Mouse (Mus musculus) embryonic facial prominence, embryonic 14.5 days (tissue): ENCODE data around the gene Zfp787. TPM values are rescaled to one million over a fixed set of nuclear protein-coding genes. Genes with fewer than 3 reads are reported as not detected.
A peak's percentile ranks its signal among the peaks of the same experiment; 100 is the strongest.

Experiments used
- ATAC-seq: fragments of 200-750 bp; cut with Nextera tagmentation; 2 replicates; pipeline ENCODE4 v1.8.0; 2017; ENCODE audit warnings: low read depth, moderate number of reproducible peaks, moderate TSS enrichment
- DNase-seq: peaks from one replicate; pipeline ENCODE4 v3.0.0-alpha.2; 2015; ENCODE audit warnings: low spot score
- H3K27ac ChIP-seq: fragments of 300-500 bp; sonication (generic); replicated peaks from 2 replicates; pipeline ENCODE4 v1.5.1; 2014; ENCODE audit warnings: low read depth, mild to moderate bottlenecking, low read length, moderate library complexity
- H3K27me3 ChIP-seq: fragments of 300-500 bp; sonication (generic); replicated peaks from 2 replicates; pipeline ENCODE4 v1.6.1; 2014; ENCODE audit warnings: low read length; ENCODE audit not compliant: control insufficient read depth, insufficient read depth
- H3K36me3 ChIP-seq: fragments of 300-500 bp; sonication (generic); 2 replicates; pipeline ENCODE4 v1.6.1; 2014; ENCODE audit warnings: low read length, mixed read lengths; ENCODE audit not compliant: control insufficient read depth, insufficient read depth
- H3K4me1 ChIP-seq: fragments of 300-500 bp; sonication (generic); 2 replicates; pipeline ENCODE4 v1.6.1; 2014; ENCODE audit warnings: antibody characterized with exemption, low read length; ENCODE audit not compliant: control insufficient read depth, insufficient read depth
- H3K4me2 ChIP-seq: fragments of 300-500 bp; sonication (generic); 2 replicates; pipeline ENCODE4 v1.6.1; 2014; ENCODE audit warnings: low read depth, mild to moderate bottlenecking, low read length, moderate library complexity, mixed read lengths
- H3K4me3 ChIP-seq: fragments of 300-500 bp; sonication (generic); 2 replicates; pipeline ENCODE4 v1.5.1; 2014; ENCODE audit warnings: low read depth, mild to moderate bottlenecking, low read length
- H3K9ac ChIP-seq: fragments of 300-500 bp; sonication (generic); 2 replicates; pipeline ENCODE4 v1.6.1; 2014; ENCODE audit warnings: low read depth, mild to moderate bottlenecking, low read length, moderate library complexity, mixed read lengths
- H3K9me3 ChIP-seq: fragments of 300-500 bp; sonication (generic); 2 replicates; pipeline ENCODE4 v1.6.1; 2016; ENCODE audit warnings: low read length; ENCODE audit not compliant: control insufficient read depth
- WGBS: fragments of 180-500 bp; shearing (Covaris S2); extraction: QIAGEN DNeasy Blood & Tissue Kit; methylation state at CpG from one replicate; pipeline ENCODE4 v1.1.7; 2014; 5-methylcytosine and 5-hydroxymethylcytosine counted together
- polyA plus RNA-seq: library from polyadenylated mRNA; unstranded; fragments of >200 nt; fragmentation: Nextera tagmentation; extraction: Ambion mirVana; gene quantifications from 2 replicates; pipeline ENCODE4 v1.2.1, GENCODE M21; 2014

The Zfp787 gene
- polyA plus RNA-seq, 1 experiment from 2014 or later = 10.2 TPM

DNA sequence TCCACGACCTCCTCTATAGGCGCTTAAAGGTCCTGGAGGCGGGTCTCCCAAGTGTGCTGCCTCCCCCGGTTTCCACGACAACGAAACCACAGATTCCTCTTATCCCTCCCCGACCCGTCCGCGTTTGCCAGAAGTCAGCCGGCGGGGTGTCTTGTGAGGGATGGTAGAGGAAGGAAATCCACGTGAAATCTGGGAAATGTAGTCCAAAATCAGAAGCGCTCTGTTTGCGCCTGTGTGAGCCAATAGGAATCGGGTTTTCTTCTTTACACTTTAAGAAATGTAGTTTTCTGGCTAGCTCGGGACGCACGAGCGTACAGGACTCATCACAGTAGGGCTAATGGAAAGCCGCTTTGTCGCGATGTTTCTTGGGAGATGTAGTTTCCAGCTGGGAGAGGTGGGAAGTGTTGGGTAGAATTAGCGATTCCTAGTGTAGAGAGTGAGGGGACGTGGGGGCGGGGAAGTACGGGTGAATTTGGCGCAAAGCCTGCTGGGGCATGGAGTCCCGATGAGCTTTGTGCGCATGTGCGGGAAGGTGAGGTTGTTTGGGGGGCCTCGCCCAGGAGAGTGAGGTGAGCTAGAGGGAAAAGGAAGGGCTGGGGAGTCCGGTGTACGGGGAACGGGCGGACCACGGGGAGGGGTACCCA is 16.3 kb upstream of the Zfp787 start, which contains the start of gene Zfp444:
TSS of gene Zfp444 (plus strand) at position 221 of the 644 bp plus-strand sequence.
- Histone ChIP-seq H3K9me3 (no peaks in the 10 kb centered on the region), H3K4me3 (peak within 1 kb of the TSS; percentile 51), H3K9ac (peak within 1 kb of the TSS; percentile 79), H3K36me3 (peaks cover 9% of the 10 kb centered on the region; the same call in 1 of the 2 replicates), H3K27ac (peak within 1 kb of the TSS; percentile 86), H3K27me3 (no peaks in the 10 kb centered on the region), H3K4me2 (peak within 1 kb of the TSS; percentile 89), H3K4me1 (peaks cover 9% of the 10 kb centered on the region; the same call in 1 of the 2 replicates)
- 1% methylated on average over 37 of the region's 37 CpGs for WGBS
- ATAC-seq (peak; percentile 99), DNase-seq (peak; percentile 99)

DNA sequence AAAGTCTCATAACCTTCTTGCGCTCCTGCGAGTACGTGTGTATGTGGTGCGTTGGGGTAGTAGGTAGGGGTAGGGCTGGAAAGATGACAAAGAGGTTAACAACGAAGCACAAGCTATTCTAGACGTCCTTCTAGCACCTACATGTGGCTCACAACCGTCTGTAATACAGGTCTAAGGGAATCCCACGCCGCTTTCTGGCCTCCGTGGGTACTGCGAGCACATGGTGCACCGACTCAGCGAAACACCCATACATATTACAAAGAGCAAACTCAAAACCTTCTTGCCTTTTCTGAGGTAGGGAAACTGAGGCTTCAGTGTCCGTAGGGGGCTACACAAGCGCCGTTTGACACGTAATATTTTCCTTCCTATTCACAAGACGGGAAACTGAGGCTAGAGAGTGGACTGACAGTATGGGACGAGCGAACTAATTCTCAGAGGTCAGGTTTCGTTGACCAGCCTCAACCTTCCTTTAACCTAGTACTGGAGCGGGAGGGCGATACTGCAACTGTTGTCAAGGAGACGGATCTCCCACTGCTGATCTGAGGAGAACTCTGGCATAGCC is 15.7 kb upstream of the Zfp787 start:
- peaks cover 9% of the 10 kb centered on the region; the same call in 1 of the 2 replicates for H3K36me3 ChIP-seq
- peak overlapping the region; percentile 51 for H3K4me3 ChIP-seq
- H3K9ac ChIP-seq = peak overlapping the region; percentile 58
- under 1% methylated on average over 24 of the region's 24 CpGs for WGBS
- no peaks in the 10 kb centered on the region for H3K9me3 ChIP-seq
- DNase-seq = peak; percentile 81
- peaks cover 9% of the 10 kb centered on the region; the same call in 1 of the 2 replicates for H3K4me1 ChIP-seq
- peak overlapping the region; percentile 89 for H3K4me2 ChIP-seq
- H3K27ac ChIP-seq = peak overlapping the region; percentile 86
- H3K27me3 ChIP-seq = no peaks in the 10 kb centered on the region
- ATAC-seq = peak; percentile 64; the same call in 1 of the 2 replicates

DNA sequence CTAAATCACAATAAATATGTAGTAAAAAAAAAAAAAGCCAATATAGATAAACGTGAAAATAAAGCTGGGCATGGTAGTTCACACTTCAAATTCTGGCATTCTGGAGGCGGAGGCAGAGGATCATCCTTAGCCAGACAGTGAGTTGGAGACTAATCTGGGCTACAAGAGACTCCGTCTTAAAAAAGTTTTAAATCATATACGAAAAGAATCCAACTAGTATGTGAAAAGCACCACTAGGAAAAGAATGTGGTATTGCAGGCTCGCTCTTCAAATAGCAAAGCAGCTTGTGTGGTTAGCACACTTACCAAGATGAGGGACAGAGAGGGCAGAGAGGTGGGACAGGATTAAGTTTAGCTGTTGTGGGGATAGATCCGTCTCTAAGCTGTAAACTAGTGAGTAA is 15.1 kb upstream of the Zfp787 start:
- Histone ChIP-seq H3K27ac (peak overlapping the region; percentile 86; the same call in 1 of the 2 replicates), H3K4me3 (peak overlapping the region; percentile 51; the same call in 1 of the 2 replicates), H3K4me2 (peak overlapping the region; percentile 89), H3K9ac (peak overlapping the region; percentile 58; the same call in 1 of the 2 replicates), H3K36me3 (peaks cover 9% of the 10 kb centered on the region; the same call in 1 of the 2 replicates), H3K9me3 (no peaks in the 10 kb centered on the region), H3K27me3 (no peaks in the 10 kb centered on the region), H3K4me1 (peaks cover 9% of the 10 kb centered on the region; the same call in 1 of the 2 replicates)
- no peak for DNase-seq
- 47% methylated on average over 6 of the region's 6 CpGs for WGBS
- no peak for ATAC-seq

DNA sequence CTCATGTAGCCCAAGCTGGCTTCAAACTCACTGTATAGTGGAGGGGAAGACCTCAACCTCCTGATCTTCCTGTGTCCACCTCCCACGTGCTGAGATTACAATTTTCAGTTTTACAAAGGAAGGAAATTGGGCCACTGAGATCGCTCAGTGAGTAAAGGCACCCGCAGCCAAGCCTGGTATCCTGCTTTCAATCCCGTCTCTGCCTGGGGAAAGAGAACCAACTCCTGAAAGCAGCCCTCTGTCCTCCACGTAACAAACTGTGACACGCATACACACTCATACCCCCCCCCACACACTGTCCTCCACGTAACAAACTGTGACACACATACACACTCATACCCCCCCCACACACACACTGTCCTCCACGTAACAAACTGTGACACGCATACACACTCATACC is 14.6 kb upstream of the Zfp787 start:
- 84% methylated on average over 9 of the region's 9 CpGs for WGBS
- Histone ChIP-seq H3K4me2 (no peak overlapping the region), H3K4me1 (peaks cover 9% of the 10 kb centered on the region; the same call in 1 of the 2 replicates), H3K27me3 (no peaks in the 10 kb centered on the region), H3K36me3 (peaks cover 9% of the 10 kb centered on the region; the same call in 1 of the 2 replicates), H3K9me3 (no peaks in the 10 kb centered on the region), H3K4me3 (no peak overlapping the region), H3K9ac (no peak overlapping the region), H3K27ac (no peak overlapping the region)
- ATAC-seq = no peak
- no peak for DNase-seq

DNA sequence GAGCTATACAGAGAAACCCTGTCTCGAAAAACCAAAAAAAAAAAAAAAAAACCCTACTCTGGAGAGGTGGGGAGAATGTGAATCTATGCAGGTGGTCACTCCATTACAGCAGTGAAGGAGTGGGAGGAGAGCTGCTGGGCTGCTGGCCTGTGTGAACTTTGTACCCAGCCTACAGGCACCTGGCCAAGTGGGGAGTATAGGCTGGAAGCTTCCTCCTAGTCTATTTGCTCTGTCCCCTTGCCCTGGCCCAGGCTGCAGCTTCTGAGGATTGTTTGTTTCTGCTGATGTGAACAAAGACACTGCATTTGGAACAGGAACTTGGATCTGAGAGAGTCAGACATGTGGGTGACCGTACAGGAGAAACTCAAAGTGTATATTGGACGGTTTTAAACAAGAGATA is 13.6 kb upstream of the Zfp787 start:
- DNase-seq = no peak
- ATAC-seq = no peak
- peaks cover 6% of the 10 kb centered on the region; the same call in 1 of the 2 replicates for H3K36me3 ChIP-seq
- H3K9me3 ChIP-seq = no peaks in the 10 kb centered on the region
- no peak overlapping the region for H3K4me3 ChIP-seq
- H3K9ac ChIP-seq = no peak overlapping the region
- H3K4me2 ChIP-seq = no peak overlapping the region
- peaks cover 9% of the 10 kb centered on the region; the same call in 1 of the 2 replicates for H3K4me1 ChIP-seq
- no peaks in the 10 kb centered on the region for H3K27me3 ChIP-seq
- WGBS = 78% methylated on average over 3 of the region's 3 CpGs
- H3K27ac ChIP-seq = no peak overlapping the region

DNA sequence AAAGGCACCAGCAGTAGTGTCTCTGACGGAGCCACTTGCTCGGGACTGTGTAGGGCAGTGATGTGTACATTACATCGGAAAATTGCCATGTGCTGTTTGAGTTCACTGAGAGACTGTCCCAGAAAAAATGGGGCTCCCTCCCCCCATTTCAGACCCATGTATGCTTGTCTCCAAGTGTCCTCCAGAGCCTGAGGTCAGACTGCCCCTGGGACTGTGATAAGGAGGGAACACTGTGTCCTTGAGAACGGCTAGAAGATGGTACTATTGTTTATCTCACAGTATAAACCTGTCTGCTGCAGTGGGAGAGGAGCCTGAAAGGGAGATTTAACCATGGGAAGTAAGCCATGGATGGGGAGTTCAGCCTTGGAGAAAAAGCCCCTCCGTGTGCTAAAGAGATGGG is 8.9 kb upstream of the Zfp787 start:
- 63% methylated on average over 5 of the region's 5 CpGs for WGBS
- Histone ChIP-seq H3K4me3 (no peak overlapping the region), H3K36me3 (no peaks in the 10 kb centered on the region), H3K4me2 (no peak overlapping the region), H3K9me3 (no peaks in the 10 kb centered on the region), H3K4me1 (no peaks in the 10 kb centered on the region), H3K27ac (no peak overlapping the region), H3K27me3 (no peaks in the 10 kb centered on the region), H3K9ac (no peak overlapping the region)
- DNase-seq = no peak
- no peak for ATAC-seq

DNA sequence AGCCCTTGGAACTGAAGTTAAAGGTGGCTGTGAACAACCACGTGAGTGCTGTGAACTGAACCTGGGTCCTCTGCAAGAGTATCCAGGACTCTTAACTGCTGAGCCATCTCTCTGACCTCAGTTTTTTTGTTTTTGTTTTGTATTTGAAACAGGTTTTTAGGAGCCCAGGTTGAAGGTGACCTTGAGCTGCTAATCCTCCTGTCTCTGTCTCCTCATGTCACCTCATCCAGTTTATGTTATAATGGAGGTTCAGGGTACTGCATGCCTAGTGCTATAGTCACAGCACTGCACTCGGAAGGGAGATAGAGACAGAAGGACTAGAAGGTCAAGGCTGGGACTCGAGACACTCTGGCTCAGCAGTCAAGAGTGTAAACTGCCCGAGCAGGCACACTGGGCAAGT is 6.4 kb upstream of the Zfp787 start:
- Histone ChIP-seq H3K9me3 (no peaks in the 10 kb centered on the region), H3K9ac (no peak overlapping the region)

DNA sequence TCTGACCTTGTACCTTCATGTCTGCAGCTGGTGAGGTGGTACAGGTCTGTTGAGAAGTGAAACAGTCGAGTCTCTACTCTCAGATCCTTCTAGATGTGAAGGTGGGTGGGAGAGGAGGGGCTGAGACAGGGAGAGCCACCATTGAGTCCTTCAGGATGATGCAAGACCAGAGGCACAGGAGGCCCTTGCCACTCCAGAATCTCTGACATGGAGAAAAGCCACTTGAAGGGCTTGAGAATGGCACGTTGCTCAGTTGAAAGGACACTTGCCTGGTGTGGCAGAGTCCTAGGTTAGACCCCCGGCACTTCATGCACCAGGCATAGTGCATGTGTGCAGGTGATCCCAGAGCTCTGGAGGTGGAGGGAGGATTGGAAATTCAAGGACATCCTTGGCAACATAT is 5.7 kb upstream of the Zfp787 start:
- 49% methylated on average over 3 of the region's 3 CpGs for WGBS
- H3K4me2 ChIP-seq = no peak overlapping the region
- H3K4me3 ChIP-seq = no peak overlapping the region
- H3K9me3 ChIP-seq = no peaks in the 10 kb centered on the region
- DNase-seq = no peak
- H3K27ac ChIP-seq = no peak overlapping the region
- H3K9ac ChIP-seq = no peak overlapping the region
- peaks cover 5% of the 10 kb centered on the region; the same call in 1 of the 2 replicates for H3K4me1 ChIP-seq
- no peaks in the 10 kb centered on the region for H3K36me3 ChIP-seq
- ATAC-seq = no peak
- no peaks in the 10 kb centered on the region for H3K27me3 ChIP-seq

More for the DNA sequence above, 6.4 kb upstream of the Zfp787 start:
- ATAC-seq (no peak), DNase-seq (no peak)
- Histone ChIP-seq H3K36me3 (no peaks in the 10 kb centered on the region), H3K27ac (no peak overlapping the region), H3K4me1 (no peaks in the 10 kb centered on the region), H3K4me3 (no peak overlapping the region), H3K27me3 (no peaks in the 10 kb centered on the region), H3K4me2 (no peak overlapping the region)
- 72% methylated on average over 4 of the region's 4 CpGs for WGBS
